Mouse (Mus musculus) T-cell, adult 66 days (primary cell): ENCODE results near the gene B230118H07Rik. TPM values are rescaled to one million over a fixed set of nuclear protein-coding genes. Genes with fewer than 3 reads are reported as not detected.

Source experiments
- total RNA-seq, 2 experiments: library from RNA; stranded (reverse); gene quantifications; 3 replicates in 1 of 2; 4 replicates in 1 of 2; pipeline ENCODE4 v1.2.4; 2023

Gene B230118H07Rik
- total RNA-seq: 1 to 10 TPM; 1.2 to 2.3 TPM

GRCm38 (mm10) chr2:101649114-101649671 is at the start of gene B230118H07Rik, which contains the start of gene Rag1:
Gene B230118H07Rik, minus strand, starts transcription at chr2:101649532.
Gene Rag1, minus strand, starts transcription at chr2:101649501.

GRCm38 (mm10) chr2:101678236-101679021 is 29.1 kb upstream of the B230118H07Rik start, which contains the start of gene Traf6:
Gene Traf6, plus strand, starts transcription at chr2:101678429.

GRCm38 (mm10) chr2:101624526-101624925 is 24.8 kb downstream of the B230118H07Rik start, which contains the start of gene Rag2:
Gene Rag2, plus strand, starts transcription at chr2:101624718.

Other genes with a start within 250 kb of the B230118H07Rik start
- not detected for gene Rag2, start 24.8 kb downstream of the B230118H07Rik start, total RNA-seq
- not detected for gene Rag1, start within 50 bp of the B230118H07Rik start, total RNA-seq
- gene Traf6, start 28.9 kb upstream of the B230118H07Rik start, total RNA-seq: 10 to 100 TPM; 51.6 to 54.0 TPM
- 1 to 10 TPM; 1.3 to 3.6 TPM for gene Prr5l, start 233.5 kb upstream of the B230118H07Rik start, total RNA-seq
- 10 to 100 TPM; 19.4 to 19.9 TPM for gene Commd9, start 236.7 kb upstream of the B230118H07Rik start, total RNA-seq